Mouse (Mus musculus) olfactory bulb, adult 2 months (tissue): ENCODE results near the gene Vps72.
"Not testable (repeated sequence)": the region's sequence is repeated elsewhere in the genome, so short reads cannot be mapped to it uniquely, and the experiment has no call there.

Experiments
- CTCF ChIP-seq: fragments of 200-500 bp; IDR thresholded peaks from 2 replicates; pipeline ENCODE4 v1.5.1; 2012; ENCODE audit warnings: low read depth, mild to moderate bottlenecking, low read length, moderate library complexity; ENCODE audit not compliant: insufficient read depth
- POLR2A ChIP-seq: fragments of 200-500 bp; IDR thresholded peaks from 2 replicates; pipeline ENCODE4 v1.6.1; 2012; ENCODE audit warnings: mild to moderate bottlenecking, low read depth, low read length, moderate library complexity; ENCODE audit not compliant: insufficient read depth

DNA sequence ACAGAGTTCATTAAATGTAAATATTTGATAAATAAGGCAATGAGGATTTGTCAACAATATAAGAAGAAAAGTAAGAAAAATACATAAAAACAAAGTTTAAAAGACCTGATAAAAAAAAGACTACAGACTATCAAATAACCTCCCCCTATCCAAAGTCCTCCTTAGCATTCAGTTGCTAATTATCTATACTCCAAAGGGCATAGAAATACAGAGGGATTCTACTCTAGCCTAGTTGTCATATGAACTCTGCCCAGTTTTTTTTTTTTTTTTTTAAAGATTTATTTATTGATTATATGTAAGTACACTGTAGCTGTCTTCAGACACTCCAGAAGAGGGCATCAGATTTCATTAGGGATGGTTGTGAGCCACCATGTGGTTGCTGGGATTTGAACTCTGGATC lies 3.5 kb upstream of the Vps72 start:
- not testable (repeated sequence) for TF ChIP-seq POLR2A, CTCF
